Mouse (Mus musculus) lung, postnatal 0 days (tissue): Measurements from ENCODE around the gene Trmt10a.

Experiments used
- CTCF ChIP-seq: IDR thresholded peaks from 2 replicates; pipeline ENCODE4 v1.5.1; 2016; ENCODE audit warnings: antibody characterized with exemption, mild to moderate bottlenecking
- EP300 ChIP-seq: IDR thresholded peaks from 2 replicates; pipeline ENCODE4 v1.6.1; 2016; ENCODE audit warnings: antibody characterized with exemption, mild to moderate bottlenecking, control low read depth

- TF ChIP-seq EP300 (0 out of 2 replicates have a peak, but pooled peaks have one; percentile 15), CTCF (no peak)
Measured at GRCm38 (mm10) chr3:138101936-138102335, 41.3 kb upstream of the Trmt10a start.
